In genomic region chr19:4596071-4596470, GRCm38 (mm10) we compare ENCODE assay signal across 23 mouse cellular contexts. TPM values are rescaled to one million over a fixed set of nuclear protein-coding genes. Genes with fewer than 3 reads are reported as not detected.
A peak's percentile ranks its signal among the peaks of the same experiment; 100 is the strongest.
DNase-seq lines count a peak whose midpoint lies in the region; ATAC-seq lines count a peak whose summit lies in the region.
"Had no signal": no experiment of that assay in that cellular context is flagged by ENCODE, and none has a peak within 500 bp of the region (broad histone marks: within the 10 kb centered on the region; RNA-seq: fewer than 3 reads in every experiment).

No protein-coding gene starts in this region.

- no peak overlapping the region for H3K4me2 ChIP-seq in kidney, embryonic 15.5 days
- no peak overlapping the region for H3K4me2 ChIP-seq in kidney, embryonic 16.5 days (replicated peaks; ENCODE audit: low read depth, low read length)
- H3K4me2 ChIP-seq: forebrain, embryonic 13.5 days; heart, embryonic 11.5 days; hindbrain, embryonic 12.5 days; hindbrain, embryonic 15.5 days had no signal

- H3K27me3 ChIP-seq in kidney, embryonic 15.5 days: no peaks in the 10 kb centered on the region
- H3K27me3 ChIP-seq in kidney, embryonic 16.5 days (ENCODE audit: insufficient read depth, low read length): no peaks in the 10 kb centered on the region
- H3K27me3 ChIP-seq: CH12.LX; forebrain, embryonic 13.5 days; hindbrain, embryonic 12.5 days; hindbrain, embryonic 15.5 days; Patski had no signal

- H3K4me3 ChIP-seq in kidney, embryonic 15.5 days (replicated peaks): no peak overlapping the region
- no peak overlapping the region for H3K4me3 ChIP-seq in kidney, embryonic 16.5 days (ENCODE audit: low read length)
- H3K4me3 ChIP-seq: forebrain, embryonic 10.5 days; forebrain, embryonic 13.5 days; hindbrain, embryonic 12.5 days; hindbrain, embryonic 15.5 days had no signal

- no peak for ATAC-seq in kidney, embryonic 15.5 days (replicated peaks; ENCODE audit: low FRiP score)
- no peak for ATAC-seq in kidney, embryonic 16.5 days (ENCODE audit: low FRiP score, low TSS enrichment)
- ATAC-seq: forebrain, embryonic 13.5 days; forebrain, embryonic 16.5 days; Patski had no signal

- DNase-seq in kidney, adult 18-20 months: peak; percentile 49
- DNase-seq in kidney, postnatal 14 days: peak; percentile 39
- peak; percentile 49 to 65 for DNase-seq in kidney, postnatal 25 days
- DNase-seq in heart, adult 18-20 months: no peak
- DNase-seq: adrenal gland, postnatal 10 days; adrenal gland, postnatal 36 days; B cell, adult 2 months; cerebellum, adult 18-20 months; cerebellum, adult 9-10 months; cerebellum, postnatal 14 days; gastrocnemius, postnatal 10 days; gastrocnemius, postnatal 36 days had no signal

- 89% methylated on average over 2 of the region's 2 CpGs for WGBS in kidney, embryonic 15.5 days
- WGBS in kidney, embryonic 16.5 days: 74% methylated on average over 2 of the region's 2 CpGs

- H3K9me3 ChIP-seq in kidney, embryonic 15.5 days (replicated peaks): no peaks in the 10 kb centered on the region
- no peaks in the 10 kb centered on the region for H3K9me3 ChIP-seq in kidney, embryonic 16.5 days (ENCODE audit: low read length)
- H3K9me3 ChIP-seq: forebrain, embryonic 10.5 days; forebrain, embryonic 13.5 days; G1E; hindbrain, embryonic 12.5 days; hindbrain, embryonic 15.5 days had no signal

- H3K36me3 ChIP-seq in kidney, embryonic 15.5 days: no peaks in the 10 kb centered on the region
- no peaks in the 10 kb centered on the region for H3K36me3 ChIP-seq in kidney, embryonic 16.5 days (ENCODE audit: insufficient read depth, low read length)
- H3K36me3 ChIP-seq: forebrain, embryonic 10.5 days; G1E; hindbrain, embryonic 12.5 days; hindbrain, embryonic 15.5 days had no signal

- no peak overlapping the region for H3K9ac ChIP-seq in kidney, embryonic 15.5 days
- H3K9ac ChIP-seq in kidney, embryonic 16.5 days (replicated peaks; ENCODE audit: low read length): no peak overlapping the region
- H3K9ac ChIP-seq: hindbrain, embryonic 12.5 days; hindbrain, embryonic 15.5 days had no signal

- no peak overlapping the region for H3K27ac ChIP-seq in kidney, embryonic 15.5 days
- no peak overlapping the region for H3K27ac ChIP-seq in kidney, embryonic 16.5 days (ENCODE audit: low read length)
- H3K27ac ChIP-seq: forebrain, embryonic 10.5 days; forebrain, embryonic 13.5 days; hindbrain, embryonic 12.5 days; hindbrain, embryonic 15.5 days had no signal

- peaks cover 8% of the 10 kb centered on the region for H3K4me1 ChIP-seq in kidney, embryonic 15.5 days
- H3K4me1 ChIP-seq in kidney, embryonic 16.5 days (ENCODE audit: insufficient read depth, low read length): peaks cover 4% of the 10 kb centered on the region; the same call in 1 of the 2 replicates
- H3K4me1 ChIP-seq: forebrain, embryonic 13.5 days; hindbrain, embryonic 12.5 days; hindbrain, embryonic 15.5 days had no signal

RNA-seq across cellular contexts. Expression of gene Lrfn4, which starts 19.4 kb away (rescaled TPM):
- 6.6 and 7.7 TPM in 2 replicates for polyA plus RNA-seq in kidney, embryonic 15.5 days (2015; fragmentation: Nextera tagmentation; extraction: Ambion mirVana)
- polyA plus RNA-seq in kidney, embryonic 16.5 days (2015; fragmentation: Nextera tagmentation; extraction: Ambion mirVana): 4.5 and 6.0 TPM in 2 replicates
- 1 to 10 TPM; 5.4 to 8.5 TPM for total RNA-seq in heart, adult 18-20 months (2021)

RNA-seq across cellular contexts. Expression of gene Rce1, which starts 29.4 kb away (rescaled TPM):
- polyA plus RNA-seq in kidney, embryonic 15.5 days (2015; fragmentation: Nextera tagmentation; extraction: Ambion mirVana): 79.8 and 80.5 TPM in 2 replicates
- polyA plus RNA-seq in kidney, embryonic 16.5 days (2015; fragmentation: Nextera tagmentation; extraction: Ambion mirVana): 92.4 and 96.0 TPM in 2 replicates
- total RNA-seq in heart, adult 18-20 months (2021): 10 to 100 TPM in 1 of 2 experiments, 1 to 10 TPM in 1; 9.1 to 10.3 TPM

Comparison
In these comparisons a context has a peak if more than half of its experiments do, and no peak if none do; other contexts are left out.
1. DNase-seq: peak in kidney, adult 18-20 months (single experiment), kidney, postnatal 14 days (single experiment) and kidney, postnatal 25 days (2 of 2); none in heart, adult 18-20 months (0 of 2).